Mouse (Mus musculus) lung, embryonic 14.5 days (tissue): ENCODE results near the gene Ube2v1. TPM values are rescaled to one million over a fixed set of nuclear protein-coding genes. Genes with fewer than 3 reads are reported as not detected.

Experiments
- ATAC-seq: fragments of 200-750 bp; cut with Nextera tagmentation; 2 replicates; pipeline ENCODE4 v1.8.0; 2017; ENCODE audit warnings: mild to moderate bottlenecking, moderate TSS enrichment, moderate library complexity; ENCODE audit not compliant: insufficient read depth
- DNase-seq: peaks from one replicate; pipeline ENCODE4 v3.0.0-alpha.2; 2015
- H3K27ac ChIP-seq: fragments of 300-500 bp; sonication (generic); 2 replicates; pipeline ENCODE4 v1.5.1; 2014; ENCODE audit warnings: low read depth, mild to moderate bottlenecking, moderate library complexity
- H3K27me3 ChIP-seq: fragments of 300-500 bp; sonication (generic); 2 replicates; pipeline ENCODE4 v1.6.1; 2014; ENCODE audit warnings: low read length, control low read depth; ENCODE audit not compliant: insufficient read depth
- H3K36me3 ChIP-seq: fragments of 300-500 bp; sonication (generic); 2 replicates; pipeline ENCODE4 v1.6.1; 2014; ENCODE audit warnings: control low read depth; ENCODE audit not compliant: insufficient read depth
- H3K4me1 ChIP-seq: fragments of 300-500 bp; sonication (generic); 2 replicates; pipeline ENCODE4 v1.6.1; 2014; ENCODE audit warnings: antibody characterized with exemption, control low read depth; ENCODE audit not compliant: insufficient read depth
- H3K4me2 ChIP-seq: fragments of 300-500 bp; sonication (generic); 2 replicates; pipeline ENCODE4 v1.6.1; 2014; ENCODE audit warnings: mild to moderate bottlenecking
- H3K4me3 ChIP-seq: fragments of 300-500 bp; sonication (generic); 2 replicates; pipeline ENCODE4 v1.5.1; 2014; ENCODE audit warnings: low read depth, low read length
- H3K9ac ChIP-seq: fragments of 300-500 bp; sonication (generic); 2 replicates; pipeline ENCODE4 v1.6.1; 2014
- H3K9me3 ChIP-seq: fragments of 300-500 bp; sonication (generic); 2 replicates; pipeline ENCODE4 v1.6.1; 2016; ENCODE audit warnings: low read depth, low read length, control low read depth
- CTCF ChIP-seq: IDR thresholded peaks from 2 replicates; pipeline ENCODE4 v1.5.1; 2016; ENCODE audit warnings: antibody characterized with exemption, low read depth
- WGBS: fragments of 180-500 bp; shearing (Covaris S2); extraction: QIAGEN DNeasy Blood & Tissue Kit; methylation state at CpG from one replicate; pipeline ENCODE4 v1.1.7; 2014; 5-methylcytosine and 5-hydroxymethylcytosine counted together
- polyA plus RNA-seq: library from polyadenylated mRNA; unstranded; fragments of >200 nt; fragmentation: Nextera tagmentation; extraction: Ambion mirVana; gene quantifications from 2 replicates; pipeline ENCODE4 v1.2.1, GENCODE M21; 2014

Gene Ube2v1
- polyA plus RNA-seq, 1 experiment from 2014 or later: 293 TPM

- WGBS: 64% methylated on average over 5 of the region's 5 CpGs
- Histone ChIP-seq H3K27me3 (no peaks in the 10 kb centered on the region), H3K9ac (peak overlapping the region; percentile 86), H3K4me3 (peak overlapping the region; percentile 85), H3K36me3 (peaks cover 30% of the 10 kb centered on the region), H3K9me3 (no peaks in the 10 kb centered on the region), H3K4me2 (peak overlapping the region; percentile 84), H3K27ac (peak overlapping the region; percentile 27; the same call in 1 of the 2 replicates), H3K4me1 (peaks cover 18% of the 10 kb centered on the region; the same call in 1 of the 2 replicates)
- DNase-seq: no peak
- no peak for ATAC-seq
- no peak for TF ChIP-seq CTCF
These were observed 1.5 kb downstream of the Ube2v1 start for GRCm38 (mm10) chr2:167630421-167630820.

GRCm38 (mm10) chr2:167629665-167630209 lies 2.2 kb downstream of the Ube2v1 start:
- Histone ChIP-seq H3K27ac (peak overlapping the region; percentile 56), H3K4me1 (peaks cover 18% of the 10 kb centered on the region; the same call in 1 of the 2 replicates), H3K27me3 (no peaks in the 10 kb centered on the region), H3K4me2 (peak overlapping the region; percentile 84), H3K9ac (peak overlapping the region; percentile 86), H3K9me3 (no peaks in the 10 kb centered on the region), H3K36me3 (peaks cover 30% of the 10 kb centered on the region), H3K4me3 (peak overlapping the region; percentile 85)
- TF ChIP-seq CTCF: no peak
- 71% methylated on average over 11 of the region's 11 CpGs for WGBS
- DNase-seq (no peak), ATAC-seq (no peak)

GRCm38 (mm10) chr2:167628872-167629271 lies 3.0 kb downstream of the Ube2v1 start:
- DNase-seq (peak; percentile 68), ATAC-seq (no peak)
- Histone ChIP-seq H3K9ac (peak overlapping the region; percentile 86; the same call in 1 of the 2 replicates), H3K9me3 (no peaks in the 10 kb centered on the region), H3K27me3 (no peaks in the 10 kb centered on the region), H3K27ac (peak overlapping the region; percentile 69; the same call in 1 of the 2 replicates), H3K4me3 (no peak overlapping the region), H3K4me1 (peaks cover 18% of the 10 kb centered on the region; the same call in 1 of the 2 replicates), H3K36me3 (peaks cover 30% of the 10 kb centered on the region), H3K4me2 (peak overlapping the region; percentile 84)
- no peak for TF ChIP-seq CTCF
- WGBS: 22% methylated on average over 4 of the region's 4 CpGs

GRCm38 (mm10) chr2:167627019-167627418 lies 4.9 kb downstream of the Ube2v1 start:
- Histone ChIP-seq H3K4me2 (no peak overlapping the region), H3K36me3 (peaks cover 36% of the 10 kb centered on the region), H3K27ac (no peak overlapping the region), H3K27me3 (no peaks in the 10 kb centered on the region), H3K9me3 (no peaks in the 10 kb centered on the region), H3K4me3 (no peak overlapping the region), H3K9ac (no peak overlapping the region), H3K4me1 (peaks cover 15% of the 10 kb centered on the region; the same call in 1 of the 2 replicates)
- no peak for TF ChIP-seq CTCF
- 87% methylated on average over 7 of the region's 7 CpGs for WGBS
- ATAC-seq: no peak
- no peak for DNase-seq

- peaks cover 36% of the 10 kb centered on the region for H3K36me3 ChIP-seq
These were observed 6.2 kb downstream of the Ube2v1 start for GRCm38 (mm10) chr2:167625670-167626069.

DNA sequence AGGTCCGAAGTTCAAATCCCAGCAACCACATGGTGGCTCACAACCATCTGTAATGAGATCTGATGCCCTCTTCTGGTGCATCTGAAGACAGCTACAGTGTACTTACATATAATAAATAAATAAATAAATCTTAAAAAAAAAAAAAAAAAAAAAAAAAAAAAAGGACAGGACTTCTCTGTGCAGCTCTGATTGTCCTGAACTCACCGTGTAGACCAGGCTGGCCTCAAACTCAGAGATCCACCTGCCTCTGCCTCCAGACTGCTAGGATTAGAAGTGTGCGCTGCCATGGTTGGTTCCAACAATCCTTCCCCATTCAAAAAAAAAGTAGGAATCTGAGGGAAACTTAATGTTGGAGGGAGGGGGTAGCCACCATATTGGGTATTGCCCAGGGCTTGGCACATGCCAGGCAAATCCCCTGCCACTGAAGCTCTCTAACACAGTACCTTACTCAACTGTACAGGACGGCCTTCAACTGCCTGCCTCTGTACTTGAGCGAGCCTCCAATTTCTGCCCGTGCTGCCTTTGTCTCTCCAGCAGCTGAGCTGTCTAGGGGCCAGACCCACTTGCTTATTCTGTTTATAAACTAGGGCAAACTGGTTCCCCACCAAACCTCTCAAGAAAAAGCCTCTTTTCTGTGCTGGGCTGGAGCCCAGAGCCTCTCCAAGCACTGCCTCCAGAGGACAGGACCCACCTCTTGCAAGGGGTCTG lies 7.4 kb downstream of the Ube2v1 start:
- H3K36me3 ChIP-seq: peaks cover 33% of the 10 kb centered on the region
- H3K9me3 ChIP-seq: no peaks in the 10 kb centered on the region
- no peak for TF ChIP-seq CTCF
- H3K27ac ChIP-seq: no peak overlapping the region
- 86% methylated on average over 5 of the region's 6 CpGs for WGBS
- H3K4me1 ChIP-seq: peaks cover 3% of the 10 kb centered on the region; the same call in 1 of the 2 replicates
- H3K9ac ChIP-seq: no peak overlapping the region
- H3K27me3 ChIP-seq: no peaks in the 10 kb centered on the region
- no peak overlapping the region for H3K4me2 ChIP-seq
- ATAC-seq: no peak
- no peak for DNase-seq
- no peak overlapping the region for H3K4me3 ChIP-seq

More at GRCm38 (mm10) chr2:167625670-167626069, 6.2 kb downstream of the Ube2v1 start:
- no peak for ATAC-seq
- H3K4me3 ChIP-seq: no peak overlapping the region
- H3K9me3 ChIP-seq: no peaks in the 10 kb centered on the region
- no peak for DNase-seq
- no peak overlapping the region for H3K27ac ChIP-seq
- H3K9ac ChIP-seq: no peak overlapping the region
- no peak for TF ChIP-seq CTCF
- 35% methylated on average over 2 of the region's 2 CpGs for WGBS
- peaks cover 12% of the 10 kb centered on the region; the same call in 1 of the 2 replicates for H3K4me1 ChIP-seq
- no peaks in the 10 kb centered on the region for H3K27me3 ChIP-seq
- H3K4me2 ChIP-seq: no peak overlapping the region

DNA sequence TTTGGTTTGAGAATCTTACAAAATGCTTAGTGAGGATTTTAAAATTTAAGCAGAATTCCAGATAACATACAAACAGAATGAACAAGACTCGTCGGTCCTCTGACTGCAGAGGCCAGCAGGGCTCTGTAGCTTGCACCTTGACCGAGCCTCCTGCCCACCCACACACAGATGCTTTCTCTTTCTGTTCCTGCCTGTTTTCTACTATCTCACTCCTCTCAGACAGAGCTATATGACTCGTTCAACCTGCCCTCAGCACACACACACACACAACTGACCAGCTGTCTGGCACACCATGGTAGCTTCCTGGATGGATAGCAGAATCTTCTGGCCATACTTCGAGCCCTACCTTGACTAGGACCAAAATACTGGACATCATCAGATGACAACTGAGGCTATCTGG lies 8.9 kb downstream of the Ube2v1 start:
- no peaks in the 10 kb centered on the region for H3K27me3 ChIP-seq
- no peak overlapping the region for H3K27ac ChIP-seq
- H3K9me3 ChIP-seq: no peaks in the 10 kb centered on the region
- no peak overlapping the region for H3K4me3 ChIP-seq
- 59% methylated on average over 5 of the region's 5 CpGs for WGBS
- ATAC-seq (no peak), DNase-seq (no peak)
- H3K9ac ChIP-seq: no peak overlapping the region
- no peak overlapping the region for H3K4me2 ChIP-seq
- H3K4me1 ChIP-seq: no peaks in the 10 kb centered on the region
- no peak for TF ChIP-seq CTCF
- H3K36me3 ChIP-seq: peaks cover 37% of the 10 kb centered on the region
